9 mouse cellular contexts compared by ENCODE assay signal in the genomic region with DNA sequence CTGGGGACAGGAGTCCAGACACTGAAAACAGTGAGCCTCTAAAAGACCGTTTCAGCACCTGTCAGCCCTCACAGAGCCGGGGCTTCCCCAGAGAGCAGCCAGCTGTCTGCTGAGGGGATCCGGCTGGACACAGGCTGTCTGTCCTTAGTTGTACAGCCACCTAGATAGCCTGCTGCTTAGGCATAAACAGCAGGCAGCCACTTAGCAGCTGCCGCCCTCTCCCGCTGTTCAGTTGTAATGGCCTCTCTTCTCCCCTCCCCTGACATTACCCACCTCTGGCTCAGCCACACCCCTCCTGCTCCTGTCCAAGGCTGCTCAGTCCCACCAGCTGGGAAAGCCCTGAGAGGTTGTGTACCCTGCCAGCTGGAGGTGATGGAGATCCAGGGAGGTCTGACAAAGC. TPM values are rescaled to one million over a fixed set of nuclear protein-coding genes. Genes with fewer than 3 reads are reported as not detected.
DNase-seq lines count a peak whose midpoint lies in the region; ATAC-seq and TF ChIP-seq lines count a peak whose summit lies in the region.
"Had no signal": no experiment of that assay in that cellular context is flagged by ENCODE, and none has a peak within 500 bp of the region (broad histone marks: within the 10 kb centered on the region; RNA-seq: fewer than 3 reads in every experiment).

No protein-coding gene starts in this region.

- peaks cover 88% of the 10 kb centered on the region for H3K4me1 ChIP-seq in forebrain, embryonic 10.5 days
- no peaks in the 10 kb centered on the region for H3K4me1 ChIP-seq in forebrain, postnatal 0 days (ENCODE audit: insufficient read depth)
- peaks cover 73% of the 10 kb centered on the region for H3K4me1 ChIP-seq in forebrain, embryonic 12.5 days
- H3K4me1 ChIP-seq in limb, embryonic 15.5 days, result peaks cover 39% of the 10 kb centered on the region

- 10% methylated on average over 5 of the region's 5 CpGs for WGBS in forebrain, embryonic 10.5 days
- 17% methylated on average over 5 of the region's 5 CpGs for WGBS in forebrain, postnatal 0 days
- 12% methylated on average over 5 of the region's 5 CpGs for WGBS in forebrain, embryonic 12.5 days
- WGBS in limb, embryonic 15.5 days, result 30% methylated on average over 5 of the region's 5 CpGs

- no peak overlapping the region for H3K9ac ChIP-seq in forebrain, postnatal 0 days
- no peak overlapping the region for H3K9ac ChIP-seq in forebrain, embryonic 12.5 days
- no peak overlapping the region for H3K9ac ChIP-seq in limb, embryonic 15.5 days
- H3K9ac ChIP-seq: lung, embryonic 15.5 days had no signal

- no peak overlapping the region for H3K4me2 ChIP-seq in forebrain, postnatal 0 days (ENCODE audit: low read depth)
- peak overlapping the region; percentile 82 for H3K4me2 ChIP-seq in forebrain, embryonic 12.5 days
- H3K4me2 ChIP-seq in limb, embryonic 15.5 days, result no peak overlapping the region
- H3K4me2 ChIP-seq: lung, embryonic 15.5 days had no signal

- peaks cover 48% of the 10 kb centered on the region for H3K27me3 ChIP-seq in forebrain, embryonic 10.5 days (ENCODE audit: poor library complexity, severe bottlenecking)
- H3K27me3 ChIP-seq in forebrain, postnatal 0 days (ENCODE audit: insufficient read depth, low read length), result no peaks in the 10 kb centered on the region
- peaks cover 18% of the 10 kb centered on the region; the same call in 1 of the 2 replicates for H3K27me3 ChIP-seq in forebrain, embryonic 12.5 days
- peaks cover 11% of the 10 kb centered on the region for H3K27me3 ChIP-seq in limb, embryonic 15.5 days
- H3K27me3 ChIP-seq: lung, embryonic 15.5 days had no signal

- peak; percentile 34 for DNase-seq in forebrain, embryonic 10.5 days (ENCODE audit: extremely low spot score, low spot score)
- no peak for DNase-seq in forebrain, postnatal 0 days
- DNase-seq in A20 (ENCODE audit: low read depth, low spot score), result peak; percentile 76
- no peak for DNase-seq in adrenal gland, postnatal 36 days
- no peak for DNase-seq in layer of hippocampus, adult 2 months (ENCODE audit: low spot score in 2 of 2)
- no peak for DNase-seq in urinary bladder, adult 2 months (ENCODE audit: low spot score)

- H3K9me3 ChIP-seq in forebrain, embryonic 10.5 days, result no peaks in the 10 kb centered on the region
- H3K9me3 ChIP-seq in forebrain, postnatal 0 days (ENCODE audit: low read length), result no peaks in the 10 kb centered on the region
- H3K9me3 ChIP-seq in forebrain, embryonic 12.5 days, result no peaks in the 10 kb centered on the region
- H3K9me3 ChIP-seq in limb, embryonic 15.5 days, result no peaks in the 10 kb centered on the region
- H3K9me3 ChIP-seq: lung, embryonic 15.5 days had no signal

- peak overlapping the region; percentile 81 for H3K27ac ChIP-seq in forebrain, embryonic 10.5 days
- no peak overlapping the region for H3K27ac ChIP-seq in forebrain, postnatal 0 days (ENCODE audit: low read depth, low read length)
- peak overlapping the region; percentile 86 for H3K27ac ChIP-seq in forebrain, embryonic 12.5 days
- H3K27ac ChIP-seq in limb, embryonic 15.5 days, result no peak overlapping the region
- H3K27ac ChIP-seq in layer of hippocampus, adult 2 months, result no peak overlapping the region
- H3K27ac ChIP-seq: lung, embryonic 15.5 days had no signal

- no peak for ATAC-seq in forebrain, postnatal 0 days
- peak; percentile 47 for ATAC-seq in forebrain, embryonic 12.5 days (ENCODE audit: low FRiP score)
- 0 out of 2 replicates have a peak, but pooled peaks have one; percentile 35 for ATAC-seq in limb, embryonic 15.5 days (ENCODE audit: insufficient number of reproducible peaks, low FRiP score, low TSS enrichment, low read depth)

- peak overlapping the region; percentile 55; the same call in 1 of the 2 replicates for H3K4me3 ChIP-seq in forebrain, embryonic 10.5 days
- no peak overlapping the region for H3K4me3 ChIP-seq in forebrain, postnatal 0 days (ENCODE audit: low read depth, low read length)
- H3K4me3 ChIP-seq in forebrain, embryonic 12.5 days (replicated peaks), result 0 out of 2 replicates have a peak overlapping the region, but pooled peaks have one; percentile 7
- no peak overlapping the region for H3K4me3 ChIP-seq in limb, embryonic 15.5 days
- H3K4me3 ChIP-seq in layer of hippocampus, adult 2 months, result no peak overlapping the region
- H3K4me3 ChIP-seq: lung, embryonic 15.5 days had no signal

- no peaks in the 10 kb centered on the region for H3K36me3 ChIP-seq in forebrain, embryonic 10.5 days (replicated peaks)
- H3K36me3 ChIP-seq in forebrain, postnatal 0 days (ENCODE audit: insufficient read depth), result no peaks in the 10 kb centered on the region
- no peaks in the 10 kb centered on the region for H3K36me3 ChIP-seq in forebrain, embryonic 12.5 days (replicated peaks)
- no peaks in the 10 kb centered on the region for H3K36me3 ChIP-seq in limb, embryonic 15.5 days
- H3K36me3 ChIP-seq: lung, embryonic 15.5 days had no signal

- no peak for TF ChIP-seq CTCF in forebrain, postnatal 0 days (IDR thresholded peaks at IDR 0.05; ENCODE audit: low read depth)
- TF ChIP-seq CTCF in layer of hippocampus, adult 2 months (conservative IDR thresholded peaks at IDR 0.05), result no peak

RNA-seq across cellular contexts. Expression of gene Rassf4, which starts 2.7 kb away (rescaled TPM):
- polyA plus RNA-seq in forebrain, embryonic 10.5 days (2016; fragmentation: Nextera tagmentation; extraction: Ambion mirVana), result 12.1 and 15.2 TPM in 2 replicates
- 2.2 and 2.8 TPM in 2 replicates for total RNA-seq in forebrain, postnatal 0 days (2014; rRNA removed)
- polyA plus RNA-seq in forebrain, postnatal 0 days (2015; fragmentation: Nextera tagmentation; extraction: Ambion mirVana), result 4.5 and 6.5 TPM in 2 replicates
- polyA plus RNA-seq in forebrain, embryonic 12.5 days (2016; fragmentation: Nextera tagmentation; extraction: Ambion mirVana), result 17.1 and 19.9 TPM in 2 replicates
- 11.2 and 12.4 TPM in 2 replicates for polyA plus RNA-seq in limb, embryonic 15.5 days (2015; fragmentation: Nextera tagmentation; extraction: Ambion mirVana)
- total RNA-seq in adrenal gland, postnatal 36 days (2021), result 1 to 10 TPM; 2.8 to 4.7 TPM
- 1 to 10 TPM; 3.8 to 6.0 TPM for total RNA-seq in layer of hippocampus, adult 2 months (2021)
- 9.0 and 11.9 TPM in 2 replicates for polyA plus RNA-seq in urinary bladder, adult 2 months (2012; rRNA removed)

RNA-seq across cellular contexts. Expression of gene Depp1, which starts 20.6 kb away (rescaled TPM):
- polyA plus RNA-seq in forebrain, embryonic 10.5 days (2016; fragmentation: Nextera tagmentation; extraction: Ambion mirVana), result 5.4 and 6.7 TPM in 2 replicates
- 1.6 and 2.8 TPM in 2 replicates for total RNA-seq in forebrain, postnatal 0 days (2014; rRNA removed)
- 2.6 TPM in 2 replicates for polyA plus RNA-seq in forebrain, postnatal 0 days (2015; fragmentation: Nextera tagmentation; extraction: Ambion mirVana)
- 4.2 and 4.8 TPM in 2 replicates for polyA plus RNA-seq in forebrain, embryonic 12.5 days (2016; fragmentation: Nextera tagmentation; extraction: Ambion mirVana)
- polyA plus RNA-seq in limb, embryonic 15.5 days (2015; fragmentation: Nextera tagmentation; extraction: Ambion mirVana), result 38.3 and 47.2 TPM in 2 replicates
- total RNA-seq in adrenal gland, postnatal 36 days (2021), result 10 to 100 TPM in 1 of 2 experiments, 1 to 10 TPM in 1; 7.0 to 20.2 TPM
- 1 to 10 TPM in 1 of 2 experiments, under 1 TPM in 1; 0.54 to 1.4 TPM for total RNA-seq in layer of hippocampus, adult 2 months (2021)
- polyA plus RNA-seq in urinary bladder, adult 2 months (2012; rRNA removed), result 98.4 and 125 TPM in 2 replicates

RNA-seq across cellular contexts. Expression of gene Zfp422, which starts 42.2 kb away (rescaled TPM):
- polyA plus RNA-seq in forebrain, embryonic 10.5 days (2016; fragmentation: Nextera tagmentation; extraction: Ambion mirVana), result 299 and 311 TPM in 2 replicates
- 63.4 and 79.8 TPM in 2 replicates for total RNA-seq in forebrain, postnatal 0 days (2014; rRNA removed)
- 114 TPM in 2 replicates for polyA plus RNA-seq in forebrain, postnatal 0 days (2015; fragmentation: Nextera tagmentation; extraction: Ambion mirVana)
- polyA plus RNA-seq in forebrain, embryonic 12.5 days (2016; fragmentation: Nextera tagmentation; extraction: Ambion mirVana), result 316 and 342 TPM in 2 replicates
- 138 and 143 TPM in 2 replicates for polyA plus RNA-seq in limb, embryonic 15.5 days (2015; fragmentation: Nextera tagmentation; extraction: Ambion mirVana)
- total RNA-seq in adrenal gland, postnatal 36 days (2021), result 10 to 100 TPM; 19.7 to 23.0 TPM
- total RNA-seq in layer of hippocampus, adult 2 months (2021), result 10 to 100 TPM; 21.2 to 22.1 TPM
- polyA plus RNA-seq in urinary bladder, adult 2 months (2012; rRNA removed), result 35.7 and 43.6 TPM in 2 replicates

RNA-seq across cellular contexts. Expression of gene Tmem72, which starts 45.7 kb away (rescaled TPM):
- 0.05 TPM in 2 replicates for polyA plus RNA-seq in forebrain, embryonic 10.5 days (2016; fragmentation: Nextera tagmentation; extraction: Ambion mirVana)
- 0.52 and 0.77 TPM in 2 replicates for total RNA-seq in forebrain, postnatal 0 days (2014; rRNA removed)
- polyA plus RNA-seq in forebrain, postnatal 0 days (2015; fragmentation: Nextera tagmentation; extraction: Ambion mirVana), result 1.3 and 1.9 TPM in 2 replicates
- polyA plus RNA-seq in forebrain, embryonic 12.5 days (2016; fragmentation: Nextera tagmentation; extraction: Ambion mirVana), result 0.11 and 0.14 TPM in 2 replicates
- polyA plus RNA-seq in limb, embryonic 15.5 days (2015; fragmentation: Nextera tagmentation; extraction: Ambion mirVana), result 0.14 and 0.32 TPM in 2 replicates
- total RNA-seq in adrenal gland, postnatal 36 days (2021), result under 1 TPM; 0.07 TPM
- under 1 TPM; 0.59 to 0.82 TPM for total RNA-seq in layer of hippocampus, adult 2 months (2021)
- 0.01 and 0.03 TPM in 2 replicates for polyA plus RNA-seq in urinary bladder, adult 2 months (2012; rRNA removed)

Comparison
In these comparisons a context has a peak if more than half of its experiments do, and no peak if none do; other contexts are left out.
1. DNase-seq: peak in forebrain, embryonic 10.5 days (single experiment) and A20 (single experiment); none in forebrain, postnatal 0 days (single experiment), adrenal gland, postnatal 36 days (0 of 2), layer of hippocampus, adult 2 months (0 of 2) and urinary bladder, adult 2 months (single experiment).
2. H3K27ac ChIP-seq: peak in forebrain, embryonic 10.5 days (single experiment) and forebrain, embryonic 12.5 days (single experiment); none in forebrain, postnatal 0 days (single experiment), limb, embryonic 15.5 days (single experiment) and layer of hippocampus, adult 2 months (single experiment).
3. H3K4me3 ChIP-seq: peak in forebrain, embryonic 10.5 days (single experiment) and forebrain, embryonic 12.5 days (single experiment); none in forebrain, postnatal 0 days (single experiment), limb, embryonic 15.5 days (single experiment) and layer of hippocampus, adult 2 months (single experiment).